Mouse (Mus musculus) ES-Bruce4 (cell line): ENCODE data around the gene Krtap8-1.

Experiments
- CTCF ChIP-seq: IDR thresholded peaks from one replicate; pipeline ENCODE4 v1.8.1; 2011; ENCODE audit warnings: low read depth, low read length
- EP300 ChIP-seq: IDR thresholded peaks from 2 replicates; pipeline ENCODE4 v1.6.1; 2011; ENCODE audit warnings: low read depth, low read length; ENCODE audit not compliant: insufficient read depth
- POLR2A ChIP-seq: IDR thresholded peaks from one replicate; pipeline ENCODE4 v1.8.1; 2011; ENCODE audit warnings: low read length; ENCODE audit not compliant: insufficient read depth

GRCm38 (mm10) chr16:89501870-89502269, 14.1 kb upstream of the Krtap8-1 start:
- TF ChIP-seq EP300 (no peak), CTCF (no peak), POLR2A (no peak)
